Mouse (Mus musculus): Measurements from ENCODE around the gene Olfr224.
"Not testable (repeated sequence)": the region's sequence is repeated elsewhere in the genome, so short reads cannot be mapped to it uniquely, and the experiment has no call there.

The Olfr224 gene

GRCm38 (mm10) chr11:58570405-58570804 lies at the start of gene Olfr224:
TSS of gene Olfr224 (minus strand) at chr11:58570553.
- DNase-seq (ENCODE audit: low read depth), result no peak

- DNase-seq (ENCODE audit: low read depth), result no peak
These were observed 48.4 kb upstream of the Olfr224 start for GRCm38 (mm10) chr11:58618793-58619192.

GRCm38 (mm10) chr11:58618369-58618768 lies 48.0 kb upstream of the Olfr224 start:
- no peak for DNase-seq (ENCODE audit: low read depth)

- DNase-seq (ENCODE audit: low read depth), result no peak
These were observed 45.6 kb upstream of the Olfr224 start, which contains the start of gene 2210407C18Rik for GRCm38 (mm10) chr11:58615975-58616374. TSS of gene 2210407C18Rik (minus strand) at chr11:58616075.

- DNase-seq (ENCODE audit: low read depth), result peak; percentile 9
These were observed 44.2 kb upstream of the Olfr224 start for GRCm38 (mm10) chr11:58614526-58614925.

- no peak for DNase-seq (ENCODE audit: low read depth)
These were observed 43.0 kb upstream of the Olfr224 start for GRCm38 (mm10) chr11:58613359-58613758.

- no peak for DNase-seq (ENCODE audit: low read depth)
These were observed 36.7 kb upstream of the Olfr224 start for GRCm38 (mm10) chr11:58607030-58607429.

GRCm38 (mm10) chr11:58606177-58606919 lies 36.0 kb upstream of the Olfr224 start:
- no peak for DNase-seq (ENCODE audit: low read depth)

- DNase-seq (ENCODE audit: low read depth), result no peak
These were observed 34.9 kb upstream of the Olfr224 start for GRCm38 (mm10) chr11:58605228-58605627.

GRCm38 (mm10) chr11:58604688-58605087 lies 34.3 kb upstream of the Olfr224 start:
- no peak for DNase-seq (ENCODE audit: low read depth)

GRCm38 (mm10) chr11:58602800-58603560 lies 32.6 kb upstream of the Olfr224 start:
- peak; percentile 5 for DNase-seq (ENCODE audit: low read depth)

- no peak for DNase-seq (ENCODE audit: low read depth)
These were observed 31.7 kb upstream of the Olfr224 start for GRCm38 (mm10) chr11:58602062-58602461.

- no peak for DNase-seq (ENCODE audit: low read depth)
These were observed 27.5 kb upstream of the Olfr224 start for GRCm38 (mm10) chr11:58597837-58598236.

- no peak for DNase-seq (ENCODE audit: low read depth)
These were observed 24.5 kb upstream of the Olfr224 start, which contains the start of gene Olfr324 for GRCm38 (mm10) chr11:58594814-58595213. TSS of gene Olfr324 (plus strand) at chr11:58595114.

- no peak for DNase-seq (ENCODE audit: low read depth)
These were observed 18.4 kb upstream of the Olfr224 start for GRCm38 (mm10) chr11:58588620-58589250.

GRCm38 (mm10) chr11:58587898-58588348 lies 17.6 kb upstream of the Olfr224 start:
- DNase-seq (ENCODE audit: low read depth), result peak; percentile 39

- no peak for DNase-seq (ENCODE audit: low read depth)
These were observed 8.3 kb upstream of the Olfr224 start for GRCm38 (mm10) chr11:58578636-58579035.

GRCm38 (mm10) chr11:58577430-58577829 lies 7.1 kb upstream of the Olfr224 start, which contains the start of gene Olfr325:
TSS of gene Olfr325 (plus strand) at chr11:58577730.
- DNase-seq (ENCODE audit: low read depth), result no peak

GRCm38 (mm10) chr11:58555536-58555935 lies 14.8 kb downstream of the Olfr224 start, which contains the start of gene Olfr328:
TSS of gene Olfr328 (minus strand) at chr11:58555636.
- no peak for DNase-seq (ENCODE audit: low read depth)

GRCm38 (mm10) chr11:58546322-58546721 lies 24.0 kb downstream of the Olfr224 start, which contains the start of gene Olfr329-ps:
TSS of gene Olfr329-ps (minus strand) at chr11:58546422.
- no peak for DNase-seq (ENCODE audit: low read depth)

GRCm38 (mm10) chr11:58534736-58535135 lies 35.6 kb downstream of the Olfr224 start, which contains the start of gene Olfr330:
TSS of gene Olfr330 (minus strand) at chr11:58534836.
- DNase-seq (ENCODE audit: low read depth), result not testable (repeated sequence)

GRCm38 (mm10) chr11:58519756-58520155 lies 50.6 kb downstream of the Olfr224 start:
- not testable (repeated sequence) for DNase-seq (ENCODE audit: low read depth)

Measured in 416B (cell line).